Mouse (Mus musculus) heart, embryonic 12.5 days (tissue): Measurements from ENCODE around the gene Suclg2. TPM values are rescaled to one million over a fixed set of nuclear protein-coding genes. Genes with fewer than 3 reads are reported as not detected.

Source experiments
- ATAC-seq: fragments of 200-750 bp; cut with Nextera tagmentation; 2 replicates; pipeline ENCODE4 v1.8.0; 2017; ENCODE audit warnings: moderate TSS enrichment, moderate library complexity; ENCODE audit not compliant: insufficient number of reproducible peaks, low FRiP score
- H3K27ac ChIP-seq: fragments of 300-500 bp; sonication (generic); 2 replicates; pipeline ENCODE4 v1.5.1; 2016; ENCODE audit warnings: mild to moderate bottlenecking, moderate library complexity; ENCODE audit not compliant: poor library complexity, severe bottlenecking
- H3K27me3 ChIP-seq: fragments of 300-500 bp; sonication (generic); replicated peaks from 2 replicates; pipeline ENCODE4 v1.6.1; 2016; ENCODE audit warnings: mild to moderate bottlenecking, moderate library complexity
- H3K36me3 ChIP-seq: fragments of 300-500 bp; sonication (generic); 2 replicates; pipeline ENCODE4 v1.6.1; 2016; ENCODE audit warnings: mild to moderate bottlenecking, moderate library complexity
- H3K4me1 ChIP-seq: fragments of 300-500 bp; sonication (generic); replicated peaks from 2 replicates; pipeline ENCODE4 v1.6.1; 2016; ENCODE audit warnings: mild to moderate bottlenecking
- H3K4me2 ChIP-seq: fragments of 300-500 bp; sonication (generic); 2 replicates; pipeline ENCODE4 v1.6.1; 2016; ENCODE audit warnings: mild to moderate bottlenecking, moderate library complexity
- H3K4me3 ChIP-seq: fragments of 300-500 bp; sonication (generic); 2 replicates; pipeline ENCODE4 v1.5.1; 2016; ENCODE audit warnings: mild to moderate bottlenecking
- H3K9ac ChIP-seq: fragments of 300-500 bp; sonication (generic); 2 replicates; pipeline ENCODE4 v1.6.1; 2016; ENCODE audit warnings: mild to moderate bottlenecking, moderate library complexity
- H3K9me3 ChIP-seq: fragments of 300-500 bp; sonication (generic); replicated peaks from 2 replicates; pipeline ENCODE4 v1.6.1; 2016; ENCODE audit warnings: mild to moderate bottlenecking, moderate library complexity
- WGBS: fragments of 180-500 bp; shearing (Covaris S2); methylation state at CpG from one replicate; pipeline ENCODE4 v1.1.7; 2016; 5-methylcytosine and 5-hydroxymethylcytosine counted together
- polyA plus RNA-seq: library from polyadenylated mRNA; unstranded; fragments of >200 nt; fragmentation: Nextera tagmentation; extraction: Ambion mirVana; gene quantifications from 2 replicates; pipeline ENCODE4 v1.2.1, GENCODE M21; 2016

The Suclg2 gene
- polyA plus RNA-seq, 1 experiment from 2014 or later: 98.7 TPM

DNA sequence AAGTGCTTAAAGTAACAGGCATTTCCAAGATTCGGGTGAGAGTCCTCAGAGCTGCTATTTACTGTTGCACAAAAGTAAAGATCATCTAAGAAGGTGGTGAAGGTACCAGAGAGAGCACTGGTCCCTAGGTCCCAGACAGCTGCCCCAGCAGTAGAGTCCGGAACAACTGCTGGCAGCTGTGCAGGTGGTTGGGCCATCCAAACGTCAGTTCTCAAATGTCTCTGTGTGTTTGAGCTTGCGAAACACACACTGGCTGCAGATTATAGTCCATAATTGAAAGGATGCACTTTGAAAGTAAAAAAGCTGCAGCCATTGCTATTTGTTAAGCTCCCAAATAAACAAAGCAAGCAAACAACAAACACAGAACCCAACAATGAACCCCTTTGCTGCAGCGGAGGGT, 217.8 kb downstream of the Suclg2 start:
- Histone ChIP-seq H3K4me2 (no peak overlapping the region), H3K9ac (no peak overlapping the region), H3K36me3 (0 out of 2 replicates have a peak, but pooled peaks cover 2% of the 10 kb centered on the region), H3K4me1 (0 out of 2 replicates have a peak, but pooled peaks cover 4% of the 10 kb centered on the region), H3K9me3 (no peaks in the 10 kb centered on the region), H3K27me3 (no peaks in the 10 kb centered on the region), H3K27ac (no peak overlapping the region), H3K4me3 (no peak overlapping the region)
- WGBS: 77% methylated on average over 5 of the region's 5 CpGs
- ATAC-seq: no peak

GRCm38 (mm10) chr6:95499639-95500038, 219.0 kb downstream of the Suclg2 start:
- 64% methylated on average over 5 of the region's 5 CpGs for WGBS
- H3K36me3 ChIP-seq: 0 out of 2 replicates have a peak, but pooled peaks cover 2% of the 10 kb centered on the region
- no peak overlapping the region for H3K4me3 ChIP-seq
- no peaks in the 10 kb centered on the region for H3K9me3 ChIP-seq
- H3K27ac ChIP-seq: no peak overlapping the region
- no peak overlapping the region for H3K9ac ChIP-seq
- 0 out of 2 replicates have a peak, but pooled peaks cover 8% of the 10 kb centered on the region for H3K4me1 ChIP-seq
- H3K27me3 ChIP-seq: no peaks in the 10 kb centered on the region
- ATAC-seq: no peak
- no peak overlapping the region for H3K4me2 ChIP-seq

- H3K36me3 ChIP-seq: 0 out of 2 replicates have a peak, but pooled peaks cover 2% of the 10 kb centered on the region
- no peak overlapping the region for H3K9ac ChIP-seq
- H3K4me3 ChIP-seq: no peak overlapping the region
- no peaks in the 10 kb centered on the region for H3K27me3 ChIP-seq
- H3K4me1 ChIP-seq: peaks cover 14% of the 10 kb centered on the region
- 30% methylated on average over 8 of the region's 8 CpGs for WGBS
- ATAC-seq: no peak
- no peak overlapping the region for H3K4me2 ChIP-seq
- no peak overlapping the region for H3K27ac ChIP-seq
- H3K9me3 ChIP-seq: no peaks in the 10 kb centered on the region
These were observed 226.2 kb downstream of the Suclg2 start for GRCm38 (mm10) chr6:95492216-95492956.

DNA sequence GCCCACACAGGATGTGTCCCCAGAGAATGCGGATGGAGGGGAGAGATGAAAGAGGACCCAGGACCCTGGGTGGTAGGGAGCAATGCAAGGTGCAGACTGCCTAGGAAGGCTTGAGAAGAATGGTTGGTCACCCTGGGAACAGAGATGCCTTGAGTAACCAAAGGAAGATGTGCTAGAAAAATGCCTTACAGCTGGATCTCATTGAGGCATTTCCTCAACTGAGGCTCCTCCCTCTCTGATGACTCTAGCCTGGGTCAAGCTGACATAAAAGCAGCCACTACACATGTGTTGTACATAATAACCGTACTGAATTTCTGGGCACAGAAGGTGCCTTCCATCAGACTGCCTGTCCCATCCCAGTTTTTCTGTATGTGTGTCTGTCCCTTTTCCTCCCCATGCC, 227.6 kb downstream of the Suclg2 start:
- ATAC-seq: no peak
- Histone ChIP-seq H3K4me2 (no peak overlapping the region), H3K36me3 (no peaks in the 10 kb centered on the region), H3K9me3 (no peaks in the 10 kb centered on the region), H3K27me3 (no peaks in the 10 kb centered on the region), H3K4me3 (no peak overlapping the region), H3K9ac (no peak overlapping the region), H3K27ac (no peak overlapping the region), H3K4me1 (peaks cover 14% of the 10 kb centered on the region)
- 89% methylated on average over 2 of the region's 2 CpGs for WGBS

GRCm38 (mm10) chr6:95485791-95486190, 232.8 kb downstream of the Suclg2 start:
- Histone ChIP-seq H3K27ac (no peak overlapping the region), H3K27me3 (no peaks in the 10 kb centered on the region), H3K4me1 (no peaks in the 10 kb centered on the region), H3K9ac (no peak overlapping the region), H3K4me2 (no peak overlapping the region), H3K4me3 (no peak overlapping the region), H3K9me3 (no peaks in the 10 kb centered on the region), H3K36me3 (no peaks in the 10 kb centered on the region)
- no peak for ATAC-seq
- WGBS: 86% methylated on average over 6 of the region's 6 CpGs

DNA sequence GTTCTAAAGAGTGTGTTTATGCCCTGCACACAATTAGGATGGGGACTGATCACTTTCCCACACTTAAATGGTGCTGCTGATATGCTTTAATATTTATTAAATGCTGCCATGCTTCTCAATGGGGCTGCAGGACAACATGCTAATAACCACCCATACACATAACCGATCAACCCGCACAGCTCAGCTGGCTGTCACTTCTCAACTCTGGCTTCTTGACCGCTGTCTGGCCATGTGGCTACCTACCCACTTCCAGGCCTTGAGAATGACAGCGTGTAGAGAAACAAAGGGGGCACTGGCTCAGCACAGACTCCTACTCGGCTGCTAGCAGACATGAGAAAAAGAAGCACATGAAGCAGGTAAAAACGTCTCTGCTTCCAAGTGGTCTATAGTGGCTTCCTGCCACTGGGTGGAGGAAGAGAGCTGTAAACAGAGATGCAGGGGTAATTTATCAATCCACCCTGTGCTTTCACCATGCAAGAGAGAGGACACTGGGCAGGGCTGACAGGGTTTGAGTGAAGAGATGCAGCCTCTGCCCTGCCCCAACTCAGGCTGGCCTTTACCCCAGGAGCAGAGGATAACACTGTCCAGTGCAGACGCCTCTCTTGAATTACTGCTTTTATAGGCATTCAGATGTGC, 234.3 kb downstream of the Suclg2 start:
- Histone ChIP-seq H3K4me2 (no peak overlapping the region), H3K9ac (no peak overlapping the region), H3K27ac (no peak overlapping the region), H3K27me3 (no peaks in the 10 kb centered on the region), H3K4me3 (no peak overlapping the region), H3K9me3 (peaks cover 4% of the 10 kb centered on the region), H3K4me1 (no peaks in the 10 kb centered on the region), H3K36me3 (peaks cover 6% of the 10 kb centered on the region)
- ATAC-seq: 0 out of 2 replicates have a peak, but pooled peaks have one; percentile 39
- WGBS: 59% methylated on average over 7 of the region's 7 CpGs

- Histone ChIP-seq H3K27ac (no peak overlapping the region), H3K4me2 (no peak overlapping the region), H3K27me3 (no peaks in the 10 kb centered on the region), H3K4me3 (no peak overlapping the region), H3K9ac (no peak overlapping the region), H3K36me3 (peaks cover 6% of the 10 kb centered on the region), H3K4me1 (no peaks in the 10 kb centered on the region), H3K9me3 (peaks cover 4% of the 10 kb centered on the region)
- 93% methylated on average over 4 of the region's 4 CpGs for WGBS
- no peak for ATAC-seq
These were observed 234.9 kb downstream of the Suclg2 start for GRCm38 (mm10) chr6:95483686-95484085.

DNA sequence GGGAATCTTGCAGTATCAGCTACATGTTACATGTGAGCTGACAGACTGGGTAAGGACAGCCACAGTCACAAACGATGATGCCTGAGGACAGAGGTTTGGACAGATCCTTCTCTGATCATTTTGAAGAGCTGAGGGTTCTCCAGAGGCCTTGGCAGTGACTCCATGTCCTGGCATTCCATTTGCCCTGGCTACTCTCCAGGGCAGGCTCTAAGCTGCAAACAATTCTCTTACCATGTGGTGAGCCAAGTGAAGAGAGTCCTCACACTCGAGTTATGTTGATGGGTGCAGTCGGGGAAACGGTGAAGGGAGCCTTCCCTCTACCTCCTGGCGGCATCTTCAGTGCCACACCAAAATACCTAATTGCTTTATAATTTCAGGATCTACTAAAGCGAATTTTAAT, 235.5 kb downstream of the Suclg2 start:
- Histone ChIP-seq H3K9ac (no peak overlapping the region), H3K27ac (no peak overlapping the region), H3K4me1 (no peaks in the 10 kb centered on the region), H3K4me2 (no peak overlapping the region), H3K36me3 (peaks cover 6% of the 10 kb centered on the region), H3K9me3 (peaks cover 4% of the 10 kb centered on the region), H3K4me3 (no peak overlapping the region), H3K27me3 (no peaks in the 10 kb centered on the region)
- no peak for ATAC-seq
- 82% methylated on average over 6 of the region's 6 CpGs for WGBS

DNA sequence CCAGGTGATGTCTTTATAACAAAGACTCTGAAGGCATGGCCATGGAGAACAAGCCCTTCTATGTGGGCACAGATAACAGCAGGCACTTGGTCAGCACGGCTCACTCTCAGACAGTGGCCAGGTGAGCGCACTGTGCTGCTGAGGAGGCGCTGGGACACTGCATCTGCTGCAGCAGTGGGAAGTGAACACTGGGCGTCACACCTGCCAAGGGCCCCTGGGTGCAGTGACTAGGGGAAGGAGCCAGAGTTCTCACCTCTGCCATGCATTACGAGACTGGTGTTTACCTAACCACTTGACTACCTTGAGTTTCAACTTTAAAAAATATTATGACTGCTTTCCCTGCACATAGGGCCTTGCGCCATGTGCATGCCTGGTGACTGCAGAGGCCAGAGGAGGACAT, 238.8 kb downstream of the Suclg2 start:
- Histone ChIP-seq H3K36me3 (peaks cover 10% of the 10 kb centered on the region), H3K4me1 (no peaks in the 10 kb centered on the region), H3K4me2 (no peak overlapping the region), H3K27me3 (no peaks in the 10 kb centered on the region), H3K9me3 (peaks cover 4% of the 10 kb centered on the region), H3K4me3 (no peak overlapping the region), H3K9ac (no peak overlapping the region), H3K27ac (no peak overlapping the region)
- no peak for ATAC-seq
- 93% methylated on average over 6 of the region's 6 CpGs for WGBS

DNA sequence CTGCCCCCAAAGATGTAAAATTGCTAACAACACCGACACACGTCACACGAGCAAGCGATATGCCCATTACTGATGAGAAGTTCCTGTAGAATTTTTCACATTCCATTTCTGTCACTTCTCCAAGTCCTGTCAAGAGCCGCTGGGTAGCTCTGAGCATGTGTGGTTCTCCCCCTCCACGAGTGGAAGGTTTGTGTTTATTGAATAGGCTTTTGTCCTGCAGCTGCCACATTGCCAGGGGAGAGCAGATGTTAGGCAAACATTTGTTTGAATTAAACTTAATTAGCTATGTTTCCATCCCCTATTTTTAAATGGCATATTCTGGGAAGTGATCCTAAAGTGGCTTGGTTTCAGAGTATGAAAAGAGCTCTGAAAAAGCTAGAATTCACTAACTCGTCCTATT, 249.1 kb downstream of the Suclg2 start:
- Histone ChIP-seq H3K4me1 (no peaks in the 10 kb centered on the region), H3K27me3 (no peaks in the 10 kb centered on the region), H3K4me3 (no peak overlapping the region), H3K9ac (no peak overlapping the region), H3K27ac (no peak overlapping the region), H3K9me3 (no peaks in the 10 kb centered on the region), H3K36me3 (0 out of 2 replicates have a peak, but pooled peaks cover 4% of the 10 kb centered on the region), H3K4me2 (no peak overlapping the region)
- ATAC-seq: no peak
- WGBS: 42% methylated on average over 7 of the region's 7 CpGs

DNA sequence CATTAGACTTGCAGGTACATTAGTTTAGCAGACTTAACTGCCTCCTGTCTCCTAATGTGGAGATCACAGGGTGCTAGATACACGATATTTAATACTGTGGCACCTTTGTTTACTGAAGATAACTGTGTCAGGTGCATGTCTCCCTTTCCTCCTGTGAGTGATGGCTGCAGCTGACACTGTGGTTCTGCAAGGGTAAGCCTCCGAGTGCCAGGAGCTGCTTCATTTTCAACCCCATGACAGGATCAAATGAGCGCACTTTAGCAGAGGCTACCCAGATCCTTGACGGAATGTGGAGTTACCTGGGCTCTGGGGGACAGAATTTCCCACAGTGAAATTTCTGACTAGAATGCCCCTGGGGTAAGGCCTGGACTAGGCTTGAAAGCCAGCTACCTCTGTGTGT, 253.3 kb downstream of the Suclg2 start:
- no peaks in the 10 kb centered on the region for H3K36me3 ChIP-seq

More for the DNA sequence above, 253.3 kb downstream of the Suclg2 start:
- 79% methylated on average over 4 of the region's 4 CpGs for WGBS
- Histone ChIP-seq H3K9ac (no peak overlapping the region), H3K4me1 (no peaks in the 10 kb centered on the region), H3K27me3 (no peaks in the 10 kb centered on the region), H3K27ac (no peak overlapping the region), H3K9me3 (no peaks in the 10 kb centered on the region), H3K4me2 (no peak overlapping the region), H3K4me3 (no peak overlapping the region)
- no peak for ATAC-seq
